In genomic region chr9:5761215-5761614, GRCm38 (mm10) we compare ENCODE assay signal across 26 mouse cellular contexts.
"Had no signal": no experiment of that assay in that cellular context is flagged by ENCODE, and none has a peak within 500 bp of the region (broad histone marks: within the 10 kb centered on the region; RNA-seq: fewer than 3 reads in every experiment).

No protein-coding gene starts in this region.

- H3K9me3 ChIP-seq: heart, embryonic 13.5 days; heart, embryonic 15.5 days; hindbrain, embryonic 13.5 days; hindbrain, embryonic 15.5 days; kidney, embryonic 15.5 days; limb, embryonic 13.5 days; limb, embryonic 15.5 days; liver, embryonic 12.5 days had no signal

- H3K9ac ChIP-seq: heart, embryonic 13.5 days; heart, embryonic 15.5 days; hindbrain, embryonic 13.5 days; hindbrain, embryonic 15.5 days; kidney, embryonic 15.5 days; limb, embryonic 13.5 days; limb, embryonic 15.5 days; liver, embryonic 12.5 days; liver, embryonic 14.5 days had no signal

- ATAC-seq: hindbrain, postnatal 0 days; intestine, embryonic 16.5 days; liver, embryonic 12.5 days had no signal

- DNase-seq: gastrocnemius, postnatal 14 days; gastrocnemius, postnatal 36 days; heart, adult 2 months; heart, postnatal 14 days; heart, postnatal 36 days; kidney, adult 11 months; kidney, adult 2 months; kidney, adult 9 months; kidney, postnatal 14 days; kidney, postnatal 36 days; layer of hippocampus, adult 9-11 months; layer of hippocampus, postnatal 36 days; left cerebral cortex, postnatal 4 days had no signal

- H3K27me3 ChIP-seq: heart, embryonic 13.5 days; heart, embryonic 15.5 days; hindbrain, embryonic 13.5 days; hindbrain, embryonic 15.5 days; kidney, embryonic 15.5 days; limb, embryonic 13.5 days; limb, embryonic 15.5 days; liver, embryonic 12.5 days had no signal

- H3K36me3 ChIP-seq: heart, embryonic 13.5 days; heart, embryonic 15.5 days; hindbrain, embryonic 13.5 days; hindbrain, embryonic 15.5 days; kidney, embryonic 15.5 days; limb, embryonic 13.5 days; limb, embryonic 15.5 days; liver, embryonic 12.5 days had no signal

- H3K4me3 ChIP-seq: heart, adult 2 months; heart, embryonic 13.5 days; heart, embryonic 15.5 days; hindbrain, embryonic 13.5 days; hindbrain, embryonic 15.5 days; kidney, embryonic 15.5 days; limb, embryonic 13.5 days; limb, embryonic 15.5 days; liver, embryonic 12.5 days had no signal

- H3K4me2 ChIP-seq: heart, embryonic 11.5 days; heart, embryonic 13.5 days; heart, embryonic 15.5 days; hindbrain, embryonic 13.5 days; hindbrain, embryonic 15.5 days; kidney, embryonic 15.5 days; limb, embryonic 13.5 days; limb, embryonic 15.5 days; liver, embryonic 12.5 days had no signal

- H3K4me1 ChIP-seq: heart, embryonic 13.5 days; heart, embryonic 15.5 days; hindbrain, embryonic 13.5 days; hindbrain, embryonic 15.5 days; kidney, embryonic 15.5 days; limb, embryonic 13.5 days; limb, embryonic 15.5 days; liver, embryonic 12.5 days had no signal

- H3K27ac ChIP-seq: heart, adult 2 months; heart, embryonic 13.5 days; heart, embryonic 15.5 days; hindbrain, embryonic 13.5 days; hindbrain, embryonic 15.5 days; hindbrain, postnatal 0 days; kidney, embryonic 15.5 days; kidney, postnatal 0 days; limb, embryonic 13.5 days; limb, embryonic 15.5 days; liver, embryonic 12.5 days; liver, embryonic 14.5 days had no signal
